Comparison of ENCODE assay signal across 1 mouse cellular context in genomic region chr2:26574862-26575261, GRCm38 (mm10).
TF ChIP-seq lines count a peak whose summit lies in the region.

No protein-coding gene starts in this region.

TF ChIP-seq in MEL, 35 proteins besides CTCF, POLR2A, EP300 and RAD21 (continued from another document):
- TF ChIP-seq POLR2AphosphoS5 (IDR thresholded peaks at IDR 0.05; ENCODE audit: borderline replicate concordance, low read depth, low read length) (no peak), ZNF384 (IDR thresholded peaks at IDR 0.05; ENCODE audit: low read depth, low read length) (no peak), ELF1 (IDR thresholded peaks at IDR 0.05; ENCODE audit: low read depth, low read length) (no peak)
TF ChIP-seq in MEL: peak in this region for 0.
